Mouse (Mus musculus): ENCODE data around the gene Klf9. TPM values are rescaled to one million over a fixed set of nuclear protein-coding genes. Genes with fewer than 3 reads are reported as not detected.

Klf9 gene
- total RNA-seq, 2 experiments from 2014 or later = 19.9 to 24.6 TPM

DNA sequence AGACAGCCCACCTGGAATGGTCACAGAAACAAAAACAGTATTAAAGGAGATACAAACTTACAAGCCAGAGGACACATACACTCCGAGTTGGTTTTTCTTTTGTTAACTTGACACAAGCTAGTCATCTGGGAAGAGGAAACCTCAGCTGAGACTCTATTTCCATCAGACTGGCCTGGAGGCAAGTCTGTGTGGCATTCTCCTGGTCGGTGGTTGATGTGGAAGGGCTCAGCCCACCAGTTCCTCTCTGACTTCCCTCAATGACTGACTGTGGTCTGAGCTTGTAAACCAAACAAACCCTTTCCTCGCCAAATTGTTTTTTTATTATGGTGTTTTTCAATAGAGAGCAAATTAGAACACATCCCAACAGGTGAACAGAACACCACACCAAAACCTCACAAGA lies 52.0 kb downstream of the Klf9 start:
- ATAC-seq (replicated peaks; ENCODE audit: low FRiP score, low TSS enrichment, poor library complexity, severe bottlenecking) = no peak

DNA sequence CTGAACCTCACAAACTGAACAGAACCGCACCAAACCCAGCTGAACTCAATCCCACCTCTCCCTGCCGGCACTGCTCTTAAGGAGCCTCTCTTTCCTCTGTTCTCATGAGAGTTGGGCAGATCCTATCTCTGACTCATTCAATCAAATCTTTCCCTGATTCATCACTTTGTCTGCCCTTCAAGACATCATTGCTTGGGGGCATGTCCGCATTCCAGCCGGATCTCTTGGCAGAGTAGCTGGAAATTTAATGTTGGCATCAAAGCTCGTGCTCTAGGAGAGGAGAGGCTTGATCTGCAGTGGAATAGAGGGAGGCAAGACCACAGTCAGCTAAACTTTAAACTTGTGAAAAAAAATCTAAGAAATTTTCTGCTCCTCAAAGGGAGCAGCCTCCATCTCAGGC lies 61.1 kb downstream of the Klf9 start:
- no peak for ATAC-seq (replicated peaks; ENCODE audit: low FRiP score, low TSS enrichment, poor library complexity, severe bottlenecking)

DNA sequence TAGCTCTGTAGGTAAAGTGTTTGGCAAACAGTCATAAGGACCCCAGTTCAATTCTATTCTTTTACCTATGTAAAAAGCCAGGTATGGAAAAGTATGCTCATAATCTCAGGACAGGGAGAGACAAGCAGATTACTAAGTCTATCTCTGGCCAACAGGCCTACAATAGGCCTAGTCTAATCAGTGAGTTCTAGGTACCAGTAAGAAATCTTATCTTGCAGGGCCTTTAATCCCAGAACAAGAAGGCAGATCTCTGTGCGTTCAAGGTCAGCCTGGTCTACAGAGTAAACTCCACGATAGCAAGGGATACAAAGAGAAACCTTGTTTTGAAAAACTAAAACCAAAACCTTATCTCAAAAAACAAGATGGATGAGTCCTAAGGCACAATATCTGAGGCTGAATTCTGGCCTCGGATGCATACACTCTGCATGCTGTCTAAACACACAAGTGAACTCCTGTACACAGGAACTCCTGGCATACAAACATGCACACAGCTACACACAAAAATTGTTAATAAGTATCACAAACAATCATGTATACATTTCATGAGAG lies 62.6 kb downstream of the Klf9 start:
- ATAC-seq (replicated peaks; ENCODE audit: low FRiP score, low TSS enrichment, poor library complexity, severe bottlenecking) = peak; percentile 78

DNA sequence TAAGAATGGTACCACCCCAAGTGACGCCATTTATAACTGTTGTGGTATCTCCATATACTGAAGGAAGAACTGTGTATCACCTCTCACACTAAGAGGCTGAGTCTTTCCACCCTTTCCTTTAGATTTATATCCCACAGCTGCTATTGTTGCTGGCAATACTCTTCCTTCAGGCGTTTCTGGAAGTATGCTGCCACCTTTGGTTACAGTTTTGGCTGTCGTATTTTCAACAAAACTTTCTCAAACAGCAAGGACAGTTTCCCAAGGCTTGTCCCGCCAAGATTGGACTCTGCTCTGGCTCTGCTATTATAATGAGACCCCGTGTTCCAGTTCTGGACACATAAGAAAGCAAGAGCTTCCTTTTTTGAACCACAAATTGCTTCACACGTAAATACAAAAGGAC lies 70.3 kb downstream of the Klf9 start:
- no peak for ATAC-seq (replicated peaks; ENCODE audit: low FRiP score, low TSS enrichment, poor library complexity, severe bottlenecking)

DNA sequence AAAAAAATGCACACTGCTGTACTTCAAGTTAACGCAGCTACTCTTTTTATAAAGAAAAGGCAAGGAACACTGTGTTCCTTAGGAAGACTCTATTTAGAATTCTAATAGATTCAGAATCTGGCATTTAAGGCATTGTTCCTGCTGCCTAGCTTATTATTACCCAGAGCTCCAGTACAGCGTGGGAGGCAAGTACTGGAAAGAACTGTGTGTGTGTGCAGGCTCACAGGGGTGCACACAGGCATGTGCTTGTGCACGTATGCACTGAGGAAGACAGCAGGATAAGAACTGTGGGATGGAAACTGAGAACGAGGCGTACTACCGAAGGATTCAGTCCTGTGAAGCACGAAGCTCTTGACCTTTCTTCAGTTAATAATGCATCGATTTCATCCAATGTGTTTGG lies 73.3 kb downstream of the Klf9 start:
- no peak for ATAC-seq (replicated peaks; ENCODE audit: low FRiP score, low TSS enrichment, poor library complexity, severe bottlenecking)

Other genes with a start within 250 kb of the Klf9 start
- gene Smc5, start 132.7 kb downstream of the Klf9 start, total RNA-seq (2014; fragmentation: Nextera tagmentation) = 58.4 and 95.9 TPM in 2 replicates
- 66.8 and 98.2 TPM in 2 replicates for gene Smc5, start 132.7 kb downstream of the Klf9 start, total RNA-seq (2017)

All from megakaryocyte-erythroid progenitor cell, adult 5-6 weeks (primary cell).